Mouse (Mus musculus): Measurements from ENCODE around the gene Lyg2.

Gene Lyg2

DNA sequence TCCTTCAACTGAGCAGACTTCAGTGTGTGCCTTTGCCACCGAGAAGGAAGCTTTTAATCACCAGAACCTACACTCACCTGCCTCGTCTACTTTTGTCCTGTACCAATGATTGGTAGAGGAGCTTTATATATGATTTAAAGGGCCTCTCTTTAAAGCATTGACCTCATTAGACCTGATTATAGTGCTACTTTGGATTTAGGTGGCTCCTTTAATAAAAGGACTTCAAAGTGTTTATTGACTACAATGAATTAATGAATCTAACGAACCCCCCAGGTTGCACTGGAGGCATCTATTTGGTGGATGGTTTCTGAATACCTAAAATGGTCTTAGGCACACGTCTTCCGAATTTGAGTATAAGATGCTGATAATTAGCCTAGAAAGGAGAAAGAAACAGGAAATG is at the start of gene Lyg2:
Gene Lyg2, minus strand, starts transcription at position 101 of the 400 bp plus-strand sequence.
- DNase-seq (ENCODE audit: low read depth) = no peak

DNA sequence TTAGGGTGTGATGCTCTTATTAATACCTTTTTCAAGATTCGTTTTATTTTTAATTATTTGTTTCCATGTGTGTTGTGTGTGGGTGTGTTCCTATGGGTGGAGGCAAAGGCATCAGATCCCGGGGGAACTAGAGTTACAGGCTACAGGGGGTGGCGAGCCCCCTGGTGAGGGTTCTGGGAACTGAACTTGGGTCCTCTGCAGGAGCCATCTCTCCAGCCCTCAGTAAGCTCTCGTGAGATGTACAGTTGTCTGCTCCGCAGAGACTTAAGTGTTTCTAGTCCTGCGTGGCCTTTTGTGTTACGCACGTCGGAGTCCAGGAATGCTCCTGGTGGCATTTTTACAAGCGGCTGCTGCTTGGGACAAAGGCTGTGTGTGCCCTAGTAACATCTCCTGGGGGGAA is 49.3 kb upstream of the Lyg2 start:
- no peak for DNase-seq (ENCODE audit: low read depth)

DNA sequence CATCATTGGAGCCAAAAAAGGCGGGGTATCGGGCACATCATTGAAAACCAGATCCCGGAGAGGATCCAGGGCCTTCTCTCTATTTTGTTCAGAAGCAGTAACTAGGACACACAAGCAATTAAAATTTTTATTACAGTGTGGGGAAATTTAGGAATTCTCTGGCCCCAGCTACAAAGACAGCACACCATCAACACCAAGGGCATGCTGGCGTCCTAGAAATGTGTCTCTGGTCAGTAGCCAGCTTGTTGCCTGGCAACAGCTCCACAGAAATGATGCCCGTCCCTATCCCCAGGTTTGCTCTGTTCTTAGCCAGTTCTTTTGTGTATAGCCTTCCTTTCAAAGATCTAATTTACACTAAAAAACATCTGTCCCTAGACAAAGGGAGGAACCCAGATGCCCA is 43.2 kb upstream of the Lyg2 start:
- no peak for DNase-seq (ENCODE audit: low read depth)

DNA sequence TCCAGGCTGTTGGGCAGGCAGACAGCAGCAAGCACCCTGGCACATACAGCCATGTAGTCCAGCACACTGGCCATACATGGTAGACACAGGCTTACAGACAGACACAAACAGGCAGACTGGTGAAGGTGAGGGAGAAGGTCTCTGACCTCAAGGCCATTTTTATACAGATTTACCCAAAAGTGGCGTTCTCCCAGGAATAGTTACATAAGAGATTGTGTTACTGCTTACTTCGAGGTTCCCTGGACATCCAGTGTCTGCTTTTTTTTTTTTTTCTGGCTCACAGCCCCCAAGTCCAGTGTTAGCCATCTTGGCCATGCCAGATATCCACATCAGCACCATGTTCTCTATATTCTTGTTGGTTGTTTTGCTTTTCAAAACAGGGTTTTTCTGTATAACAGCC is 42.2 kb upstream of the Lyg2 start:
- DNase-seq (ENCODE audit: low read depth) = no peak

DNA sequence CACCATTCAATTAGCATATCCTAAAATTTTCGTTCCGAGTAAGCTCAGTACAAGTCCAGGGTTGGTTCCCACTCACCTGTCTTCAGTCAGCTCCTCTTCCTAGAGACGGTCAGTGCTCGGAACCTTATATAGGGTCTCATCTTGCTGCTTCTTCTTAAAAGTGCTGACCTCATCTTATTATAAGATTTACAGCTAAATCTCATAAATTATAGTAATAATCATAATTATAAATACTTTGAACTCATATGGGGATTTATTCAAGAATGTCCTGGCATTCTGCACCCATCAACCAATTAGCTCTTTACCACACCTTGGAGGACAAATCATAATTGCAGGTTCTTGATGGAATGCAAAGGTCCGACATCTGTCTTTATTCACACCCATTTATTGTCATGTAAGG is 41.4 kb upstream of the Lyg2 start, which contains the start of gene Lyg1:
Gene Lyg1, minus strand, starts transcription at position 101 of the 400 bp plus-strand sequence.
- no peak for DNase-seq (ENCODE audit: low read depth)

DNA sequence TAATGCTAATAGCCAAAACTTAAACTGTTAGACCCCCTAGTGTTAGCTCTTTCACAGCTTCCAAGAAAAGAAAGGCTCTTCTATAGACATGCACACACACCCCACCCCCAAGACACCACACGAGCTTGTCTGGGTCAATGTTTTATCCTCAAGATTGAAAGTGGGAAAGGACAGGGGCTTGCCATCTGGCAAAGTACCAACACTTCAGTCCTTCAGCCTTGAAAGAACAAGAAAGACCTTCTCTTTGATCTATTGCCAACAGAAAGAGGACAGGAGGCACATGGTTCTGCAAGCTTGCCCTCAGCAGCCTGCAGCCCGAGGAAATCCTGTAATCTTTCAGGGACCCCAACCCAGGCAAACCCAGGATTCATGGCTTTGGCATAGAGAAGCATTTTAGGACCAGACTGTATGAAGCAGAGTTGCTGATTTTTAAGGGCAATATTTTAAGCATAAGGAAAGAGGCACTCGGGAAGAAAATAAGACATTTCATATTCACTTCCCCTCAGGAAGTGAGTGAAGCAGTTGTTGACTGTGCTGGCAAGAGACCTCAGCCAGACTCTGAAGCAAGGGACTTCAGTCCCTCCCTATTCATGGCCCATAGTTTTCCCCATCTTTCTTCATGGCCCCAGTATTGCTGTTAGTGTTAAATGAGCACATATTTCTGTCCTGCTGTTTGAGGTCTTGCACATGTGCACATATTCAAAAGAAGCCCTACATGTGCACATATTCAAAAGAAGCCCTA is 40.6 kb upstream of the Lyg2 start:
- no peak for DNase-seq (ENCODE audit: low read depth)

DNA sequence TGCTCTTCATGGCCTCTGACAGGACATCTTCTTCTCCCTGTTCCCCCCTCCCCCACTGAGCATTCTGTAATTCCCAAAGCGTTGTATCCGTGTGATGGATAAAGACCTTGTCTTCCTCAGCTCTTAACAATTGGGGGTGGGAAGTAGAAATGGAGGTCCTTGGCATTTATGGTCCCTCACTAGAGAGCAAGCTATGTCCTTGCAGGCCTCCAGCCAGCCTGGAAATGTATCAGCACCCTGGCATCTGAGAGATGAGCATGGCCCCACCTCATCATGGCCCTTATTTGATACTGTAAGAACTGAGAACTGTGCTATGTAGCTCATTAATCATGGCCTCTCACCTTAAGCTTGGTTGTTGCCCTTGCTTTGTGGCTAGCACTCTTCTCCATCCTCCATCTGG is 39.0 kb upstream of the Lyg2 start:
- DNase-seq (ENCODE audit: low read depth) = no peak

DNA sequence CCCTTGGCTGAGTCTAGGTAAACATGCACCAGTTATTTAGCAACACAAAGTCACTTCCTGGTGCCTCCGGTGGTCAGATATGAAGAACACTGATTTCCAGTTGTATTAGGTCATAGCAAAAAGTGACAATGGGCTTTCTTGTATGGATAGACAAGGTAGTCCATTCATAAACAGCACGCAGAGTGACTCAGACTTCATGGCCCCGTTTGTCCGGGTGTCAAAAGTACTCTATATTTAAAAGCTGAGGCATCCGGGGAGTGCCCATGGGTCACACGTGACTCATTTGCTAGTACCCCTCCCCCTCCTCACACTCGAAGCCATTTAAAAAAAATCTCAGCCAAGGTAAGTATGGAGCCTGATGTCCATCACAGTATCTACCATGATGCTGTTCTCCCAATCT is 38.5 kb upstream of the Lyg2 start:
- DNase-seq (ENCODE audit: low read depth) = no peak

DNA sequence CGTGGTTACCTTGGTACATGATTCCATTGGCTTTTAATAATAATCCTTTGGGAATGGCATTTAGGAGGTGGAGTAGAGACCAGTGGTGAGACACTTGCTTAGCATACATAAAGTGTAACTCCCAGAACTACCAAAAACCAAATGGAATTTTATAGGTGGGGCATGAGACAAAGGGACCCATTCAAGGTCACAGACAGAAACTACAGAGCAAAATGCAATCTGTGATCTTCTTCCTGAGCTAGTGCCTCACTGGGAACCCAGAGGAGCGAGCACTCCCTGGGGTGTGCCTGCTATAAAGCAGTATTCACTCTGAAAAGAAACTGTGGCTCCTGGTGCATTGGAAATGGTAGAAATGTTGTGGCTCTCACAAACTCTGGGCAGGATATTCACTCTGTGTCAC is 32.6 kb upstream of the Lyg2 start:
- DNase-seq (ENCODE audit: low read depth) = no peak

DNA sequence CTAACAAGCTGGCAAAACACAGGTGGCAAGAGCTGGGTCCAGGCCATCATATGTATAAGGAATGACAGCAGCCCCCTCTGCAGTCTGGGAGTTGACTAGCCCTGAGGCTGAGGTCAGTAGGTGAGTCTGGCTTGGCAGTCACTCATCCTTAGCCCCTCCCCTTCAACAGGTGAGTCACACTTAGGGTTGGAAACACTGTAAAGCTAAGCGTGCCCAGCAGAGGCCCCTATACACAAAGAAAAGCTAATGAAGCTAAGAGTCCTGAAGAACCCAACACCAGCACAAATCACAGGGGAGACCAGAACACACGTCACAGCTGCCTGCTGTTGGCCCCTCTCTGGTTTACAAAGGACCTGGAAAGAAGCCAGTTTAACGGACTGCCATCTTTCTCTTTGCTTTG is 15.5 kb upstream of the Lyg2 start:
- DNase-seq (ENCODE audit: low read depth) = no peak

DNA sequence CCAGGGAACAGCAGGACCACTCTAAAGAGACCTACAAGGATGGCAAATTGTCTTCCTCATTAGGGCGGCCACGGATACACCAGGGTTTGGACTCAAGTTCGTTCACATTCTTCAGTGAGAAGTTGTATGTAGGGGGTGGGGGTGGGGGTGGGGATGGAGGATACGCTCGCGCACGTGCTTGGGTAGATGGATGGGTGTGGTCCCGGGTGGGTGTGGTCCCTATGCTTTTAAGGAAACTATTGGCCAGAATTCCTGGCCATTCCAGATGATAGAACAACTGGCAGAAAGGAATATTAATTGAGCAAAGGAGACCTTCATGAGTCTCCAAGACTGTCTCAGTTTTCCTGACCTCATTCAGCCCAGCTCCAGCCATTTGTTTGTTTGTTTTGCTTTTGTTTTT is 9.7 kb upstream of the Lyg2 start:
- no peak for DNase-seq (ENCODE audit: low read depth)

DNA sequence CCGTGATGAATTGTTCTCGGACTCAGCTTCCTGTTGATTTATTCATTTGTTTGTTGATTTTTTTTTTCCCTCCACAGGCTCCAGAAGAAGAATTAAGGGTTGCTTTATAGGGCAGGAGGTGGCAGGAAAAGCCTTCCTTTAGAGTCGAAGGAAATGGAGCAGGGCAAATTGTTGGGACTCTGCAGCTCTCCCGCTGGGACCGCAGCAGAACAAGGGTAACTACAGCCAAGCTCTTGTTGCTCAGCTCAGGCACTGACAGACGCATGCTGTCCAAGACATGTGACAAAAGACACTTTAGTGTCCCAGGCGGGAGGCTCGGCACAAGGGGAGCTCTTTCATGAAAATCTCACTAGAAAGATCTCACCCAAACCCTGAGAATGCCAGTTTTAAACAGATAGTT is 6.2 kb upstream of the Lyg2 start:
- DNase-seq (ENCODE audit: low read depth) = no peak

DNA sequence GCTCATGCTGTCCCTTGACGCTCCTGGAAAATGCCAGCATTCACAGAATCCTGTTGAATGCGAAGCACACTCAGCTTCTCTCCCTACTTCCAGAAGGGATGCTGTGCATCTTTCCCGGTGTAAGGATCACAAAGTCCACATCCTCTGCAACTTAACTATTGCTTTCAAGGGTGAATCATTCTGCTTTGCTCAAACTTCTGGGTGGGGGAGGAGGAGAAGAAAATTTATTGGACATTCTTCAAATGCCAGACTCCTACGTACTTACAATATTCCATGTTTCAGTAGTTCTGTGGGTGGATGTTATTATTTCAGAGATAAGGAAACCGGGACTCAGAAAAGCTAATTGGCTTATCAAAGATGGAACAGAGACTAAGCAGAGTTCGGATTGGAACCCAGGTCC is 1.8 kb upstream of the Lyg2 start:
- DNase-seq (ENCODE audit: low read depth) = no peak

DNA sequence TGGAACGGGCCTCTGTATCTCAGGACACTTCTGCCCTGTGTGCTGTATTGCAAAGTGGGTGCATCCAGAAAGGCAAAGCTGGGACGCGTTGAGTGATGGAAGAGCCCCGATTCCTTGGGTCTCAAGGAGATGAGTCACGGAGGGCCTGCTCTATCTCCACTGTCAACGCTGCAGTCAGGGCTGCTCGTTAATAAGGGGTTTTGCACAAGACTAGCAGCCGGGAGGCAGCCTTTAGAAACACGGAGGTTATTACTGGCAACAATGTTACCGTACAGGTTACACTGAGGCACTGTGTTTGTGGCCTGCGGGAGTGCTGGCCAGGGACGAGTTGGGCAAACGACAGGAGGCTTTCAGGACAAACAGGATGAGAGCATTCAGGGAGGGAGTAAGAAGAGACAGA is 1.4 kb upstream of the Lyg2 start:
- DNase-seq (ENCODE audit: low read depth) = no peak

DNA sequence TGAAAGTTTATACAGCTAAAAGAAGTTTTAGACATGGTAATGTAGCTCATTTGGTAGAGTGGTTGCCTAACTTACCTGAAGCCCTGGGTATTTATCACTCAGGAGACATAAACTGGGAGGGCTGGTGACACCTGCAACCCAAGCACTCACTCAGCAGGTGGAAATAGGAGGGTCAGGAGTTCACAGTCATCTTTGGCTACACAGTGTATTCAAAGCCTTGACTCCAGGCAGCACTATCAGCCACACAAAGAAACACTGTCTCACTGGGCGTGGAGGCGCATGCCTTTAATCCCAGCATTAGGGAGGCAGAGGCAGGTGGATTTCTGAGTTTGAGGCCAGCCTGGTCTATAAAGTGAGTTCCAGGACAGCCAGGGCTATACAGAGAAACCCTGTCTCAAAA is 3.5 kb downstream of the Lyg2 start:
- no peak for DNase-seq (ENCODE audit: low read depth)

DNA sequence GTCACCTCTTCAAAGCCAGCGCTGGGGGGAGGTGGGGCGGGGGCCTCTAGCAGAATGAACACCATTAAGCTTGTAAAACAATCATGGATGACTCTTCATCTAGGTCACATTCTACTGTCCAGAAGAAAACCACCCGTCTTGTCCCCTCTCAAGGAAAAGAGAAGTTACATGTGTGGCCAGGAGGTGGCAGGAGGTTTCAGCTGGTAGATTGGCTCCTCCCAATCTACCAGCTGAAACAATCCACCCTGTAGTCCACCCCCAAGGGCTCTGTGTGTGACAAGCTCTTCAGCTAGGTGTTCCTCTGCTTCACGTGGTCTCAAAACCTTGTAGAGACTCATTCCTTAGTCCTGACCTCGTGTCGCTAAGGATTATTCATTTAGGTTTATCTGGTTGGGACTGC is 13.1 kb downstream of the Lyg2 start:
- peak; percentile 24 for DNase-seq (ENCODE audit: low read depth)

DNA sequence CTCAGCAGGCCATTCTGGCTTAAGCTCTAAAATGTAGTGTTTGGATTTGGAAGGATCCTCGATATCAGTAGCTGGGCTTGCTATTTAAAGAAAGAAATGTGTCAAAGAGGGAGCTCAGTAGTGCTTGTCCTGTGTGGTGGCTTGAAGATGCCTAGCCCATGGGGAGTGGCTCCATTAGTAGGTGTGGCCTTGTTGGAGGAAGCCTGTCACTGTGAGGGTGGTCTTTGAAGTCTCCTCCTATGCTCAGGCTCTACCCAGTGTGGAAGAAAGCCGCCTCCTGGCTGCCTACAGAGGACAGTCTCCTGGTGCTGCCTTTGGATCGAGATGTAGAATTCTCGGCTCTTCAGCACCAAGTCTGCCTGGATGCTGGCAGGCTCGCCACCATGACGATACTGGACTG is 16.0 kb downstream of the Lyg2 start:
- DNase-seq (ENCODE audit: low read depth) = no peak

DNA sequence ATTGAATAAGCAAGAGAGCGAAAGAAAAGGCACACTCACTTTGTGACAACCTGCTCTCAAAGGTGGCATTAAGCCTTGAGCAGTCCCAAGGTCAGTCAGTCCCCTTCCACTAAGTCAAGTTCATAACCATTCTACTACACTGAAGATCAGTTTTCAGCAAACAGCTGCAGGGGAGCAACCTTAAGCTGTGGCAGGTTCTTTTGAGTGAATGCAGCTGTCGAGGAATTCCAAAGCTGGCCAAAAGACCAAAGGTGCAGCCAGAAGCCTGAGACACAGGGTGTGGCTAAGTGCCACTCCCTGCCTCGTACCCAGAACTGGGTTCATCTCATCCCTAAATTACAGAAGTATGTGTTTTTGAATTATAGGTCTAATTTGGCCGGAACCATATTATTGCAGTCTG is 16.5 kb downstream of the Lyg2 start:
- no peak for DNase-seq (ENCODE audit: low read depth)

DNA sequence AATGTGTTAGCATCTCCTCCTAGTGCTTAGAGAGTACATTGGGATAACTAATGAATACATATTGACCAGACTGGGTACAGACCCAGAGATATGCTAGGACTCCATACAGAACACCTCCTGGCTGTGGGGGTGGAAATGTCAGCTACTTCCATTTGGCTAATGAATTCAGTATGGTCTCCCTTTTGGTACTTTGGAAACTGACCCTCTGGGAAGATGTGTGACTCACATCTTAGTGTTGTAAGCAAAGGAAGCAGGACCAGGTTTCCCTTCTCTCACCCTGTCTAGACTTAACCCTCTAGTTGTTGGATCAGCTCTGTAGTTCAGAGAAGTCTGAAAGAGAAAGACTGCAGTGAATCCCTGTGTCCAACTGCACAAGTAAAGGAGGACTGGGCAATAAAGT is 21.7 kb downstream of the Lyg2 start:
- no peak for DNase-seq (ENCODE audit: low read depth)

DNA sequence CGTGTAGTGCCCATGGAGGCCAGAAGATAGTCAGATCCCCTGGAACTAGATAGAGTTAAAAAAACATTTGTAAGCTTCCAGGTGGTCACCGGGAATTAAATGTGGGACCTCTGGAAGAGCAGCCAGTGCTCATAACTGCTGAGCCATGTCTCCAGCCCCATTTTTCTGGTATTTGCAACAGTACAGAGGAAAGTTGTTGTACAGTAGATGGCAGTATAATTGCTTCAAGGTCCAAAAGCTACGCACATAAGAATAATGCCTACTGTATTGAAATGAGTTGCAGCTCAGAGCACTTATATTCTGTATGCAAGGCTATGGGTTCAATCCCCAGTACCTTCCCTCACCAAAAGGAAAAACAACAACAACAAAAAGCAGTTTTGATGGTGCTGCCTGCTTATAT is 24.9 kb downstream of the Lyg2 start:
- peak; percentile 29 for DNase-seq (ENCODE audit: low read depth)

DNA sequence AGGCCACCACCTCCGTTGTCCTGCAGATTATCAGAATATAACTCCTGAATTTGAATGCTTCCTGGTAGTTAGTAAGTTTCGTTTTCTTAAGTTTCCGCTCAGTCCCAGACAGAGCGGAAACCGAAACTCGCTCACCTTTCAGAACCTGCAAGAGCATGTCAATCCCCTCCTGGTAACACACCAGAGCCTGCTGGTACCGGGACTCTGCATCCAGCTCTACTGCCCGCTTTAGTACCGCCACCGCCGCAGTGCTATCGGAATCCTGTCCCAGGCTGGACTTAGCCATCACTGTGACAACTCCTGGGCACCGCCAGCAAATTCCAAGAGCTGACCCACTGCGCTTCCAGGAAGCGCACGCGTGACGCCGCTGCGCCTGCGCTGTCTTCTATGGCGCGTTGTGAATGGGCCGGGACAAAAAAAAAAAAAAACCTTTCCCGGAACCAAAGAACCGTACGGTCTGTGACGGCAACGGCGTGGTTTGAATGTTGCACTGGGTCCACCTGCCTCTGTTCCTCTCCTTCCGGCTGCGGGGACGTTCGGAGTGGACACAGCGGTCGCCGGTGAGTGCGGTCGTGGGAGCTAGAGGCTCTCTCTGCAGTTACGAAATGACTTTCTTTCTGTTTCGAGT is 26.2 kb downstream of the Lyg2 start, which contains the start of the genes Mitd1 and Mrpl30:
Gene Mitd1, minus strand, starts transcription at position 387 of the 628 bp plus-strand sequence.
Gene Mrpl30, plus strand, starts transcription at position 453 of the 628 bp plus-strand sequence.
- DNase-seq (ENCODE audit: low read depth) = peak; percentile 92

DNA sequence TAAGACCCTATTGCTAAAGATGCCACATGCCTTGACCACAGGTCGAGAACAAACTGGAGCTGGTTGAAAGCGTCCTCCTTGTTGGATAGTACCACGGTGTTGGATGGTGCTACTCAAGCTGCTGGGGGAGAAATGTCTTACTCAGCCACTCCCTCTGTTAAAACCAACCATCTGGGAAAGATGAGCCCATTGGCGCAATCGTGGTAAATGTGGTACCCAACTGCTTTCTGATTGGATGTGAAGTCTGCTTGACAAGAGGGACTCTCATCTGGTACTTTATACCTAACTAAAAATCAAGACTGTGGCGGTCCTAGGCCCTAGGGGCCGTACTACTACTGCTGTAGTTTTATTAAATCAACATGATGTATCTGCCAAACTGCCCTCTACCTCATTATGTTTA is 27.1 kb downstream of the Lyg2 start:
- no peak for DNase-seq (ENCODE audit: low read depth)

DNA sequence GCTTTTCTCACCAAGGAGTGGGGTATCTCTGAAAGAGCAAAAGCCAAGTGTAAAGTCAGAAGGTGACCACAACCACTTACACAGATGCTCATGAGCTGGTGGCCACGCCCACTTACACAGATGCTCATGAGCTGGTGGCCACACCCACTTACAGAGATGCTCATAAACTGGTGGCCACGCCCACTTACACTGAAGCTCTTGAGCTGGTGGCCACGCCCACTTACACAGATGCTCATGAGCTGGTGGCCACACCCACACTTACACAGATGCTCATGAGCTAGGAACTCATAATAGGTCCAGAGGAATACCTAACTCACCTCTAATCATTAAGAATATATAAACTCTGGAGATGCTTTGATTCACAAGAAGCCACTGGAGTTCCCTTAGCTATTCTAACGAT is 31.8 kb downstream of the Lyg2 start:
- DNase-seq (ENCODE audit: low read depth) = peak; percentile 81

DNA sequence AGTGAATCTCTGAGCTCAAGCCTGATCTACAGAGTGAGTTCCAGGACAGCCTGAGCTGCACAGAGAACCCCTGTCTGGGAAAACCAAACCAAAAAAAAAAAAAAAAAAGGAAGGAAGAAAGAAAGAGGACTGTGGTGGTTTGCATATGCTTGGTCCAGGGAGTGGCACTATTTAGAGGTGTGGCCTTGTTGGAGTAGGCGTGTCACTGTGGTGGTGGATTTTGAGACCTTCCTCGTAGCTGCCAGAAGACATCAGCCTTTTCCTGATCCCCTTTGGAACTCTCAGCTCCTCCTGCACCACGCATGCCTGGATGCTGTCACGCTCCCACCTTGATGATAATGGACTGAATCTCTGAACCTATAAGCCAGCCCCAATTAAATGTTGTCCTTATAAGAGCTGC is 32.9 kb downstream of the Lyg2 start:
- DNase-seq (ENCODE audit: low read depth) = no peak

All from c-Kit-positive CD71-positive TER-119-negative erythroid progenitor cells, embryonic 14.5 days (primary cell).